Mouse (Mus musculus): ENCODE data around the gene Zdhhc7.
A peak's percentile ranks its signal among the peaks of the same experiment; 100 is the strongest.

DNA sequence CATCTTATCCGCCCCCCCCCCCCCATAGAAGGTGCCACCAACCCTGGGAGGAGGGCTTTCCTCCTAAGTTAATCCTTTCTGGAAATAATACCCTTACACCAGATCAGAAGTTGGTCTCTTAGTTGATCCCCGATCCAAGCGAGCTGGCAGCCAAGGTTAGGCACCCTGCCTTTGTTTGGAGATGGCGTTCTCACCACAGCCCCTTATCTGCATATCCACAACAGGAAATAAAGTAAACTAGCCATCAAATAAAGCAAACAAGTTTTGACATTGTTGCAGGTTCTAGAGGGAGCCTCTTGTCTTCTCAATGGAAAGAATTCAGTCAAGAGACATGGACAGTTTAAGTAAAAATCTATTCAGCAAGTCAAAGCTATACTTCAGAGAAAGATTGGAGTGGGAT, 10.1 kb upstream of the Zdhhc7 start:
- TF ChIP-seq CTCF (IDR thresholded peaks at IDR 0.05), result no peak
- peak; percentile 65 for TF ChIP-seq EP300 (IDR thresholded peaks at IDR 0.05)

Measured in lung, postnatal 0 days (tissue).